Mouse (Mus musculus): ENCODE results near the gene Stard7. TPM values are rescaled to one million over a fixed set of nuclear protein-coding genes. Genes with fewer than 3 reads are reported as not detected.
A peak's percentile ranks its signal among the peaks of the same experiment; 100 is the strongest.

The Stard7 gene
- polyA plus RNA-seq, 1 experiment: 71.1 TPM

GRCm38 (mm10) chr2:127324456-127324855 is 54.4 kb downstream of the Stard7 start:
- Histone ChIP-seq H3K4me3 (ENCODE audit: insufficient read depth, low read depth, low read length) (no peak overlapping the region), H3K4me1 (ENCODE audit: control insufficient read depth, insufficient read depth, insufficient read length, low read length) (peaks cover 3% of the 10 kb centered on the region; the same call in 1 of the 2 replicates), H3K27ac (replicated peaks; ENCODE audit: low read depth, low read length) (no peak overlapping the region)

GRCm38 (mm10) chr2:127328090-127328851 is 58.3 kb downstream of the Stard7 start:
- Histone ChIP-seq H3K27ac (replicated peaks; ENCODE audit: low read depth, low read length) (no peak overlapping the region), H3K4me3 (ENCODE audit: insufficient read depth, low read depth, low read length) (no peak overlapping the region), H3K4me1 (ENCODE audit: control insufficient read depth, insufficient read depth, insufficient read length, low read length) (peaks cover 3% of the 10 kb centered on the region; the same call in 1 of the 2 replicates)

GRCm38 (mm10) chr2:127332807-127333570 is 63.0 kb downstream of the Stard7 start:
- Histone ChIP-seq H3K4me1 (ENCODE audit: control insufficient read depth, insufficient read depth, insufficient read length, low read length) (peaks cover 3% of the 10 kb centered on the region; the same call in 1 of the 2 replicates), H3K27ac (replicated peaks; ENCODE audit: low read depth, low read length) (no peak overlapping the region), H3K4me3 (ENCODE audit: insufficient read depth, low read depth, low read length) (no peak overlapping the region)

- Histone ChIP-seq H3K4me3 (ENCODE audit: insufficient read depth, low read depth, low read length) (no peak overlapping the region), H3K4me1 (ENCODE audit: control insufficient read depth, insufficient read depth, insufficient read length, low read length) (no peaks in the 10 kb centered on the region), H3K27ac (replicated peaks; ENCODE audit: low read depth, low read length) (no peak overlapping the region)
Measured at GRCm38 (mm10) chr2:127333945-127334603, 64.1 kb downstream of the Stard7 start.

GRCm38 (mm10) chr2:127335078-127335541 is 65.1 kb downstream of the Stard7 start:
- Histone ChIP-seq H3K4me3 (ENCODE audit: insufficient read depth, low read depth, low read length) (no peak overlapping the region), H3K27ac (replicated peaks; ENCODE audit: low read depth, low read length) (no peak overlapping the region), H3K4me1 (ENCODE audit: control insufficient read depth, insufficient read depth, insufficient read length, low read length) (no peaks in the 10 kb centered on the region)

- Histone ChIP-seq H3K4me3 (ENCODE audit: insufficient read depth, low read depth, low read length) (peak within 1 kb of the TSS; percentile 71), H3K27ac (replicated peaks; ENCODE audit: low read depth, low read length) (no peak within 1 kb of the TSS), H3K4me1 (ENCODE audit: control insufficient read depth, insufficient read depth, insufficient read length, low read length) (no peaks in the 10 kb centered on the region)
Measured at GRCm38 (mm10) chr2:127335767-127336496, 65.9 kb downstream of the Stard7 start, which contains the start of gene Dusp2. Gene Dusp2, plus strand, starts transcription at chr2:127336159.

- Histone ChIP-seq H3K4me1 (ENCODE audit: control insufficient read depth, insufficient read depth, insufficient read length, low read length) (no peaks in the 10 kb centered on the region), H3K27ac (replicated peaks; ENCODE audit: low read depth, low read length) (no peak overlapping the region), H3K4me3 (ENCODE audit: insufficient read depth, low read depth, low read length) (peak overlapping the region; percentile 71)
Measured at GRCm38 (mm10) chr2:127336497-127336832, 66.4 kb downstream of the Stard7 start.

- no peak overlapping the region for H3K27ac ChIP-seq (replicated peaks; ENCODE audit: low read depth, low read length)
- H3K4me3 ChIP-seq (ENCODE audit: insufficient read depth, low read depth, low read length): peak overlapping the region; percentile 71
- H3K4me1 ChIP-seq (ENCODE audit: control insufficient read depth, insufficient read depth, insufficient read length, low read length): no peaks in the 10 kb centered on the region
Measured at GRCm38 (mm10) chr2:127336885-127337284, 66.9 kb downstream of the Stard7 start.

- Histone ChIP-seq H3K4me1 (ENCODE audit: control insufficient read depth, insufficient read depth, insufficient read length, low read length) (no peaks in the 10 kb centered on the region), H3K4me3 (ENCODE audit: insufficient read depth, low read depth, low read length) (no peak overlapping the region), H3K27ac (replicated peaks; ENCODE audit: low read depth, low read length) (no peak overlapping the region)
Measured at GRCm38 (mm10) chr2:127337531-127337930, 67.5 kb downstream of the Stard7 start.

- no peak overlapping the region for H3K27ac ChIP-seq (replicated peaks; ENCODE audit: low read depth, low read length)
- H3K4me3 ChIP-seq (ENCODE audit: insufficient read depth, low read depth, low read length): no peak overlapping the region
- no peaks in the 10 kb centered on the region for H3K4me1 ChIP-seq (ENCODE audit: control insufficient read depth, insufficient read depth, insufficient read length, low read length)
Measured at GRCm38 (mm10) chr2:127338012-127338411, 68.0 kb downstream of the Stard7 start.

GRCm38 (mm10) chr2:127338416-127338815 is 68.4 kb downstream of the Stard7 start, which contains the start of gene Astl:
Gene Astl, plus strand, starts transcription at chr2:127338639.
- Histone ChIP-seq H3K4me3 (ENCODE audit: insufficient read depth, low read depth, low read length) (no peak within 1 kb of the TSS), H3K4me1 (ENCODE audit: control insufficient read depth, insufficient read depth, insufficient read length, low read length) (no peaks in the 10 kb centered on the region), H3K27ac (replicated peaks; ENCODE audit: low read depth, low read length) (no peak within 1 kb of the TSS)

- H3K4me1 ChIP-seq (ENCODE audit: control insufficient read depth, insufficient read depth, insufficient read length, low read length): no peaks in the 10 kb centered on the region
- H3K4me3 ChIP-seq (ENCODE audit: insufficient read depth, low read depth, low read length): no peak overlapping the region
- H3K27ac ChIP-seq (replicated peaks; ENCODE audit: low read depth, low read length): no peak overlapping the region
Measured at GRCm38 (mm10) chr2:127338833-127339232, 68.8 kb downstream of the Stard7 start.

GRCm38 (mm10) chr2:127339262-127339661 is 69.2 kb downstream of the Stard7 start:
- Histone ChIP-seq H3K4me3 (ENCODE audit: insufficient read depth, low read depth, low read length) (no peak overlapping the region), H3K27ac (replicated peaks; ENCODE audit: low read depth, low read length) (no peak overlapping the region)

GRCm38 (mm10) chr2:127341159-127341558 is 71.1 kb downstream of the Stard7 start:
- Histone ChIP-seq H3K27ac (replicated peaks; ENCODE audit: low read depth, low read length) (no peak overlapping the region), H3K4me3 (ENCODE audit: insufficient read depth, low read depth, low read length) (no peak overlapping the region), H3K4me1 (ENCODE audit: control insufficient read depth, insufficient read depth, insufficient read length, low read length) (no peaks in the 10 kb centered on the region)

More at GRCm38 (mm10) chr2:127339262-127339661, 69.2 kb downstream of the Stard7 start:
- no peaks in the 10 kb centered on the region for H3K4me1 ChIP-seq (ENCODE audit: control insufficient read depth, insufficient read depth, insufficient read length, low read length)
